Mouse (Mus musculus): ENCODE data around the gene Msmb.

Msmb gene

DNA sequence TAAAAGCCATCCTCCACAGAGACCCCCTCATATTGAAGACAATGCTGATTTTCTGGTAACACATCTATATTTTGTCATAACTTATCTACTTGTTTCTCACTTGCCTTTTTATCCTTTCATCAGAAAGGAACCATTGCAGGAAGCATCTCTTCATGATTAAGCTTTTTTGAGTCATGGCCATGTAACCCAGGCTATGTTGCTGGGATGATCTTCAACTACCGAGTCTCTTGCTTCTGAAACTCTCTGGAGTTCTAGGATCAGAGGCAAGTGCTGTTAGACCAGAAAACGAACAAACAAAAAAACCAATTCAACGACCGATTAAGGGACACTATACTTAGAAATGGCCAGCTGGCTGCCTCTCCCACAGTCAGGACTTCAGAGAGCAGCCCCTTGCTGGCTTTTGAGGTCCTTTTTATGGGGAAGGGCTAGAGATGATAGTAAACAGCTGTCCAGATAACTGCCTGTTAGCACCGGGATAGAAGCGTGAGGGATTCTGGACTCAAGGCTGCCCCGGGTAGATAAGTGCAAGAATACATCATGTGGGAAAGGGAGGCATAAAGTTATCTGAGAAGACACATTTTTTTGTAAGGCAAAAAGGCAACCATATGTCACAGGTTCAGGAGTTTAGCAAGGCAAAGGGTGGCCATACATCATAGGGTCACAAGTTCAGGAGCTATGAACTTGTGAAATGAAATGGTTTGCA lies 4.1 kb downstream of the Msmb start:
- no peak for DNase-seq (ENCODE audit: low read depth, low spot score)

DNA sequence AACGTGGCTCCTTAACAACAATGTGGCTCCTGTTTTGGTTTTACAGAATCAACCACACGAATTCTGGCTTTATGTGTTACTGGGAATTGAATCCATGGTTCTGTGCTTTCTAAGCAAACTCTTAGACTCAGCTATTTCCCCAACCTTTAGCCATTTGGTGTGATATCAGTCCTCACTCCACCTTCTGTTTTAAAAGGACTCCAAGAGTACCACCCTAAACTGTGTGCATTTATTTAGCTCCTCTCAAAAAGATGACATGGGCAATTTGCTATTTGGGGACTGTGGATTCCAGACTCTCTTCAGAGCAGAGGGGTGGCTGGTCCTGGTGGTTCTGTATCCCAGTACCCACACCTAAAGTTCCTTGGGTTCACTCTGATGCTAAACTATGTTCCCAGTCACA lies 4.8 kb downstream of the Msmb start:
- no peak for DNase-seq (ENCODE audit: low read depth, low spot score)

DNA sequence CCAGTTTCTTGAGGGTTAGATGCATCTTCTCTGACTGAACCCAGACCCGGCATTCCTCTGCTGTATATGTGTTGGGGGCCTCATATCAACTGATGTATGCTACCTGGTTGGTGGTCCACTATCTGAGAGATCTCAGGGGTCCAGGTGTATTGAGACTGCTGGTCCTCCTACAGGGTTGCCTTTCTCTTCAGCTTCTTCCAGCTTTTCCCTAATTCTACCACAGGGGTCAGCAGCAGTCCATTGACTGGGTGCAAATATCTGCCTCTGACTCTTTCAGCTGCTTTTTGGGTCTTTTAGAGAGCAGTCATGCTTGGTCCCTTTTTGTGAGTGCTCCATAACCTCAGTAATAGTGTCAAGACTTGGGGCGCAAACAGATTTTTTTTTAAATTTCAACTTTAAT lies 9.0 kb downstream of the Msmb start:
- no peak for DNase-seq (ENCODE audit: low read depth, low spot score)

DNA sequence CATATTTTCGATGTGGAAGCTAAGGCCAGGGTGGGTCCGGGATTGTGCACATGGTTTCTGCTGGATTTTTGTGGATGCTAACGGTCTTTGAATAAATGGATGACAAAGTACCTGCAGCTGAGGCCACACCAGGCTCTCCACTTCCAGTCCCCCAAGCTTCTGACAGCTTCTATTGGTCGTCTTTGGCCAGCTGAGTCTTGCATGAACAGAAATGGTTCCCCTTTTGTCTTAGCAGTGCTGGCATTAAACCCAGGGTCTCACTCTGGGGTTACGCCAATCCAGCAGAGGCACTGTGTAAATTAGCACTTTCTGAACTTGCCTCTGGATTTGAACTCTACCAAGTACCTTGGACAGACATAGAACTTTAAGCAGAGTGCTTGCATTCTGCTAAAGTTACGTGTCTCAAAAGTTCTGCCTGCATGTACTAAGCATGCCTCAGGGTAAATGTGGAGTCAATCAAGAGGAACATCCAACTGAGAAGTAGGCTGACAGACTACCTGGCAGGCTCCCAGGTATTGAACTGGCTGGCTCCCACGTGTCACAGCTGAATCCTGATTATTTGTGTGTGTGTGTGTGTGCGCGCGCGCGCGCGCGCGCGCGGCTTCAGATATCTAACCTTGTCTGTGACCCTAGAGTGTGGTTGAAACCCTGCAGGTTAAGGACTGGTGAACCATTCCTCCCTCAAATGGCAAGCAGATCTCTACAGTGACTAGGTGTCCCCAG lies 10.6 kb downstream of the Msmb start:
- no peak for DNase-seq (ENCODE audit: low read depth, low spot score)

DNA sequence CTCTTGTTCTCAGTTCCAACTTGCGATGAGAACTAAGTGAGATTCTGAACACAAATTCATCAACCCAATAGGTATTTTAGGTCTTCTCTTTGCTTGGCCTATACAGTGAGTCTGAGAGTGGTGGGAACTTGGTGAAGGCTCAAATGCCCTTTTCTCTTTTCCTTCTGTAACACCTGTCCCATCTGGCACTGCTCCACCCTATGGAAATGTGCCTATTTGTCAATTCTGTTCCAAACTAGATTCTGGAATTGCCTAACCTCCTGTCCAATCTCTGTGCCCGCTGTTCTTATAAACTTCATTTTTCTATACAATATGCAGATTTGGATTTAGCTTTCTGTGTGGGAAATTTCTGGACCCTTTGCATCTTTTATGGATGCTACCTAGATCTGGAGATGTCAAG lies 11.3 kb downstream of the Msmb start:
- DNase-seq (ENCODE audit: low read depth, low spot score) = no peak

DNA sequence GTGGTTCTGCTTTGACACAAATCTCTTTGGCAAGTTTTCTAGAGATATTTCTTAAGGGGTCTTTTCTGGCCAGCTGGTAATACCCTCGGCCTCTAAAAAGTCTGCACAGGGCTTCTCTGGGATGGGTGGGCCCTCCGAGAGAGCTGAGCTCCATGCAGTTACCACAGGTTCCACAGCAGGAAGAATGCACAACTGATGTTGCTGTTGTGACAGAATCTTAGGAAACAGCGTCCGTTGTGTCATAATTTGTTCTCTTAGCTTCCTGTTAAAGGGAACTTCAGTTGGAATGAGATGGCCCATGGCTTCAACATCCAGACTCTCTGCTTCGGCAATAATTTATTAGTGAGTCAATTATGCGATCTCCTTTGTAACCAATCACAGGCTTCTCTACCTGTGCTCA lies 12.9 kb downstream of the Msmb start:
- no peak for DNase-seq (ENCODE audit: low read depth, low spot score)

DNA sequence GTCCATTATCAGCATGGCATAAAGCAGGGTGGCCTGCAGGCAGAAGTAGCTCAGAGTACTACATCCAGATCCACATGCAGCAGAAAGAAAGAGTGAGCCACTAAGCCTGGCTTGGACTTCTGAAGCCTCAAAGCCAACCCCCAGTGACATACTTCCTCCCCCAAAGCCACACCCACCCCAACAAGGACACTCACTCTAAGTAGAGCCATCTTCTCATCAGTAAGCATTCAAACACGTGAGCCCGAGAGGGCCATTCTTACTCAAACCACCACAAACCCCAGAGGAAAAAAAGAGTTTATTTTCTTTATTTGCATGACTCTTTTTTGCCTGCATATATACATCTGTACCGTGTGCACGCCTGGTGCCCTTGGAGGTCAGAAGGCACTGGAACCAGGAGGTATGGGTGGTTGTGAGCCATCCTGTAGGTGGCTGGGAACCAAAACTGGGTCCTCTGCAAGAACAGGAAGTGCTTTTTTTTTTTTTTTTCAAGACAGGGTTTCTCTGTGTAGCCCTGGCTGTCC lies 17.4 kb downstream of the Msmb start:
- DNase-seq (ENCODE audit: low read depth, low spot score) = no peak

DNA sequence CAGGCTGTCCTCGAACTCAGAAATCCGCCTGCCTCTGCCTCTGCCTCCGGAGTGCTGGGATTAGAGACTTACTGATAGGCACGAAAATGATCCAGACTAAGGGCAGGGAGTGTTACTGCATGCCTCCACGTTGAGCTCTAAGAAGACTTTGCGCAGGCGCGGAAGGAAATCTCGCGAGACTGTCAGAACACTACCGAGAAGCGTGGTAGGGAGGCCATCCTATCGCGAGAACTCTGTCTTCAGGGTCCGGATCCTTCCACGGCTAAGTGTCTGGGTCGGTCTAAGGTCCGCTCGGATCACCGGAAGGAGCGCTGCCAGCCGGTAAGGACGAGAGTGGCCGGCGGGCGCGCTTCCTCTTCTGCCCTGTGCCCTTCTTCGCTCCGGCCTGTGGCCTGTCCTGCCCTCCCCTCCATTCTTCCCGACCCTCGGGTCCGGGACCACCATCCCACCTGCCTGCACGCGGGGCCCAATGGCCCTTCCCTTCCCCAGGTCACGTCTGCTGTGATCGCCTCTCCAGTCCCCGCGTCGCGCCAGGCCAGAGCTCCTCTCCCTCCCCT lies 17.9 kb downstream of the Msmb start, which contains the start of gene Ncoa4:
Gene Ncoa4 (plus strand): TSS at position 176 of the 557 bp plus-strand sequence.
- DNase-seq (ENCODE audit: low read depth, low spot score) = peak; percentile 99

DNA sequence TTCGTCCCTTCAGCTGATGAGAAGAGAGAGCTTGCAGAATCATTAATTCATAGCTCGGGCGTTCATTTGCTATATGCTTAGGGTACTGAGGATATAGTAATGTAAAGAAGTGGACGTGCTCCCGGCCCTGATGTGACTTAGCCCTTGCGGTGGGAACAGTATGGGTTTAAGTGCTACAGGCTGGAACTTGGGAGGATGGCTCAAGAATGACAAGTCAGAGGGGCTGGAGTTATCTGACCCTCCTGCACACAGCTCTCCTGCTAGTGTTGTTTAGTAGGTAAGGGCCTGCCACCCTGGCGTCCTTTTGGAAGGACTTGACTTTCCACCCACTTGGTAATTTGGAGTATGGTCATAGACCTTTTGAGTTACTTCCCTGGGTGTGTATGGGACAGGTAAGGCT lies 18.7 kb downstream of the Msmb start:
- DNase-seq (ENCODE audit: low read depth, low spot score) = no peak

DNA sequence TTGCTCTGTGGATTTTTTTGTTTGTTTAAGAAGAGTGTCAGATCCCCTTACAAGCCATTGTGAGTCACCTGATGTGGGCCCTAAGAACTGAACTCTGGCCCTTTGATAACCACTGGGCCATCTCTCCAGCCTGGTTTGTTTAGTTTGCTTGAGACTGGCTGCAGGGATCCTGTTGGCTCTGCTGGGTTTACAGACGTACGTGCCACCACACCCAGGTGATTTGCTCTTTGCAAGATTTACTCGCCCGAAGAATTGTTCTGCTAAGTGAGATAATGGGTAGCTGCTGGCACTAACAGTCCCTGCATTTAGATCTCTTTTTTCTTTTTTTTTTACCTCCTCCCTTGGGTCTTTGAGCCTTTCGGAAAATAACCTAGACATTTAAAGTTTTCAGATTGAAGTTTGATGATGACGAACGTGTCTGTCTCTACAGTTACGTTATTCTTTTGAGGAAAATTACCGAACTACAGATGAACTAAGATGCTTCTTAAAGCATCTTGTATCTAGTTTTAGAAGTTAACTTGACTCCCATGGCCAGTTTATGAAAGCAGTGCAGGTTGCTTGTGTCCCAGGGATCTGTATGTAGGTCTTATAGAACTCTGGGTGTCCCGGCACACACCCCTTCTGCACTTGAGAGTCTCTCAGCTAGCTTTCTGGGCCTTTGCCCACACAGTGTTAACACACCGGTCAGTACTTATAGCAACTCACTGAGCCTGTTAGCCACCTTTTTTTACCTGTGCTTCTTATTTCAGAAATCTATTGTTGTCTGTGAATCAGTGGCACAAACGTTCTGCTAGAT lies 19.5 kb downstream of the Msmb start:
- DNase-seq (ENCODE audit: low read depth, low spot score) = no peak

DNA sequence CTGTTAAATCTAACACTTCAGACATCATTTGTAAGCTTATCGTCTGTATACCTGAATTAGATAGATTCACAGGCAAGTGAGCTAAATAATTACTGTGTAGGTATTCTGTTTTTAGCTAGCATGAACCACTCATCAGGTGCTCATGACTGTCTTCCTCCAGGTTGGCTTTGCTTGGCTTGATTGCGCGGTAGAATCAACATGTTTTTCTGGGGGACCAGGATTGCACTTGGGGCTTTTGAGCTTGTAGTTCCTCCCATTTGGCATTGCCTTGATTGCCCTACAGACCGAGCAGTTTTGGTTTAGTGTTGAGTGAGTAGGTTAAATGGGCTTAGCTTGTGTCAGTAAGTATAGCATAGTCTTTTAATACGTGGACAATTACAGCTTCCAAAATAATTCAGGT lies 20.4 kb downstream of the Msmb start:
- DNase-seq (ENCODE audit: low read depth, low spot score) = no peak

DNA sequence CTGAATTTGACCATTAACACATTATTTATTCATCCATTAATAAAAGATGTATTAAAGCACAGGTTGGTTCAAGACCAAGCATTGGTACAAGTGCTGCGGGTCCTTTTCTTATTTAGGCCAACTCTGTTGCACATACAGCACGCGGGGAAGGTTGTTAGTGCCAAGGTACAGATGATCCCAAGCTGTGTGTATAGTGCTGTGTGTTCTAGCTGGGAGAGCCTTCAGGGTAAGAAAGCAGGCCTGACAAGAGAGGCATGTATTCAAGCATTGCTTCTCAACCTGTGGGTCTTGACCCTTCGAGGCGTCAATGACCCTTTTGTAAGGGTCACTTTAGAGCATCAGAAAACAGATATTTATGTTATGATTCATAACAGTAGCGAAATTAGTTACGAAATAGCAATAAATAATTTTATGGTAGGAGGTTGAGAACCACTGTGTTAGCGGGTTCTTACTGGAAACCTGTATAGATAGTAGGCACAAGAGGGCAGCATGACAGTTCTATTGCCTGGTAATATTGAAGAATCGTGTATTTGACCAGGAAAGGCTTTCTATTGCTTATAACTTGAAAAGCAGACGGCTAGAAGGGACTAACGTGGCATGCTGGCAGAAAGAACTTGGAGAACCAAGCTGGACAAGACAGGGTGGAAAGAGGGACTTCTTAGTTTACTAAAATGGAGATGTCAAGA lies 21.5 kb downstream of the Msmb start:
- no peak for DNase-seq (ENCODE audit: low read depth, low spot score)

DNA sequence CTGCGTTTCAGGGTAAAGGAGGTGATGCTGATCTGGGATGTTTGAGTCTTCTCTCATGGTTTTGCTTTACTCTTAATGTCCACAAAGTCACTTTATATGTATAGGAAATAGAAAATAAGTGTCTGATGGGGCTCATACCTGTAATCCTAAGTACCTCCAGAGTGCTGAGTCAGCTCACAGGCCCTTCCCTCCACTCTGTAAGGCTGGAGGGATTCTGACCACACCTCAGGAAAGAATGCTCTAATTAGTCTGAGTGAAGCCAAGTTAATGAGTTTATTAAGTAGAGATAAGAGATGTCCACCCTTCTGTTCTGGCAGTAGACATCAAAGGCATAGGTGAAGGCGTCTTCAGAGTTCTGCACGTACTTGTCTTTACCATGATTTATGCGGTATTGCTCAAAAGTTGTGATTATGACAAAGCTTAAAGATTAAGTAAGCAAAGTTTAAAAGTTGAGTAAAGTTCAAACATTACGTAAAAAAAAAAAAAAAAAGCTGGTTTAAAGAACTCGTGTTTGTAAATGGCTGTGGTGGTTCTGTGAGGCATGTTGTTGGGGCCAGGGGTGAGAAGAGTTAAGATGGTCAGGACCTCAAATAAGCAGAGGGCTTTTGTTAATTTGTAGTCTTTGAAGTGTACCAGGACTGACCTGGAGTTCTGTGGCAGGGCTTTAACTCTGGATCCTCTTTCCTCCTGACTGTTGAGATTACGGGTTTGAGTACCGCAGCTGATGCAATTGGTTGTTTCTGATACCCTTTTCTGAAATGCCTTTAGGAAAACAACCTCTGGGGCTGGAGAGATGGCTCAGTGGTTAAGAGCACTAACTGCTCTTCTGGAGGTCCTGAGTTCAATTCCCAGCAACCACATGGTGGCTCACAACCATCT lies 22.6 kb downstream of the Msmb start:
- DNase-seq (ENCODE audit: low read depth, low spot score) = no peak

DNA sequence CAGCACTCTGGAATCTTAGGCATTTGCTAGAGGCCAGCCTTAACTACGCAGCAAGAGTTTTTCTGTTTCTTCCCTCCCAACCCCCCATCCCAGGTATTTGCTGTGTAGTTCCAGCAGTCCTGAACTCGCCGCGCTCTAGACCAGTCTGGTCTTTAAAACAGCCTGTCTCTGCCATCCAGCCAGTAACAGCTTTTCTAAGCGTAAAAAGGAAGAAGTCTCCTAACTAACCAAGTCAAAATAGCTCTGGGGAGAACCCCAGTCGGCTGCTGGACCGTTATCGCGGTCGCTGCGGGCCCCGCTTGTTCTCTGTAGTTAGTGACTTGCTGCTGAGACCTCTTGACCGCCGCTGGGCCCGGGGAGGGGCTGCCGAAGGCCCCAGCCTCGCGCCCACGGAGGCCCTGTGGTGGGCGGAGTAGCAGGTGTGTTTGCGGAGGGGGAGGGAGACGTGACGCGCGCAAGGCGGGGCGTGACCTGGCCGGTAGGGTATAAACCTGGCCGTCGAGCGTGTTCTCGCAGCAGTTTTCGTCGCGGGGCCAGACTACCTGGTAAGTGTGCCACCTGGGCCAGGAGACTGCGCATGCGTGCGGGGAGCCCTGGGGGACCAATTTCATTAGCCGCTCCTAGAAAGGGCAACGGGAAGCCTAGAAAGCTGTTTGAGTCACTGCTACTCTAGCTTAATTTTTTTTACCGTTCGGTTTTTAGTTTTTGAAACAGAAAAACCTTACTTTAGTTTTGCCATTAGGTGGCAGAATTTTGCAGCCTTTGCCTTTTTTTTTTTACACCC lies 23.6 kb downstream of the Msmb start:
- peak; percentile 48 for DNase-seq (ENCODE audit: low read depth, low spot score)

DNA sequence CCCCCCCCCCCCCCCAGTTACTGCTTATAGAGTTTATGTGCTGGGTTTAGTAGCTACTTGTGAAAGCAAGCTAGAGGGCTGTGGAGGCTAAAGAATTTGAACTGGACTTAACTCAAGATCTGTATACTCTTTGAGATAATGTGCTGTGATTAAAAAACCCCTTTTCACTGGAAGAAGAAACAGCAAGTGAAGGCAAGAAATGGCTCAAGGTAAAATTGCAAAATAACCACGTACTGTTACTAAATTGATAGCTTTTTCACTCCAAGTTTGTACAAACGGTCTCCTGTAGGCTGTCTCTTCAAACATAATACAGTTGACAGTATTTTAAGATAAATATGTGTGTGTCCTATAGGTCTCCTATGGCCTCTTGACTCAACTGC lies 24.2 kb downstream of the Msmb start:
- no peak for DNase-seq (ENCODE audit: low read depth, low spot score)

DNA sequence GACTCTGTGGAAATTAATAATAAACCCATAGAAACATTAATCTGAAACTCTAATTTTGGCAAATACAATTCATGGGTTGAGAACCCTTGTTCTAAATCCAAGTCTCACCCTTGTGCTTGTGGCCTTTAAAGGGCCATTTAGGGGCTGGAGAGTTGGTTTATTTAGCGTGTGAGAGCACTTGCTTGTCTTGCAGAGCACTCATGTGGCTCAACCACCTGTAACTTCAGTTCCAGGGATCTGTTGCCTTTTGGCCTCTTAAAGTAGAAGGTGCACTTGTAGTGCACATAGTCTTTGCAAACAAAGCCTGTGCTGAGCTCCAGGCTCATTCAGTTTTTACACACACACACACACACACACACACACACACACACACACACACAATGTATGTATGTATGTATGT lies 25.0 kb downstream of the Msmb start:
- DNase-seq (ENCODE audit: low read depth, low spot score) = no peak

DNA sequence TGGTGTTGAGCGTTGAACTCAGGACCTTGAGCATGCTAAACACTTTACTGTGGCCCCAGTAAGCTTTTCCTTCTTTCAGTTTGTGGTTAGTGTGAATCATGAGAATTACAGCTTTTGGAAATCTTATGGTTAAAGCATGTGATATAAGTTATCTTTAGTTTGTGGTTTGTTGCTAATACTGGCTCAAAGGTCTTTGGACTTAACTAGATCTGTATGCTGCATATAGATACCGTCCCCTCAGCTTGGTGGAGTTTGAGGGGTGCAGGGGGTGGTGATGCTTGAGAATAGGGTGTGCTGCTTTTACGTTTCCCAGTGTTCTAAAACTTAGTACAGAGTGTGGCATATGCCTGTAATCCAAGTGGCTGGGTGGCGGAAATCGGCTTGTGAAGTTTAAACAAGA lies 25.5 kb downstream of the Msmb start:
- no peak for DNase-seq (ENCODE audit: low read depth, low spot score)

DNA sequence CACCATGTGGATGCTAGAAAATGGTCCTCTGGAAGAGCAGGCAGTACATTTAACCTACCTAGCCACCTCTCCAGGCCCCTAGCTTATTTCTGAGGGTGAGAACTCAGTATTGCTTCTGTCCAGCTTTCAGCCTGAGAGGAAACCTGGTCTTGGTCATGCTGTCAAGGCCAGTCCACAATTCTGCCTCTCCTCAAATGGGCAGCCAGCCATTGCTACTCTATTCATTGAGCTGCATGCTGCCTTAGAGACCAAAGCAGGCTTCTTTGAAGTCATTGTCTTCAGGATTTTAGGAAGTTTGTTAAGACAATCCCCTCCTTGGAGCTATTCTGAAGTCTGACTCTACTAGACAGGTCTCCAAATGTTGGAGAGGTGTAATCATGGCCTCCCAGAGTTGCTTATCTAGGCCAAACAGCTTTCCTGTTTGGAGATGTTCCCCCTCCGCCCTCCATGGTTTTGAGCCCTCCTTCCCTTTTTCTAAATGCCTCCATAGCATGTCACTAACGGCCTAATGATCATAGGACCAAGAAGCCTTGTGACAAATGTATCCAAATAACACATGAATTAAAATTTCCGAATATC lies 26.9 kb downstream of the Msmb start:
- no peak for DNase-seq (ENCODE audit: low read depth, low spot score)

DNA sequence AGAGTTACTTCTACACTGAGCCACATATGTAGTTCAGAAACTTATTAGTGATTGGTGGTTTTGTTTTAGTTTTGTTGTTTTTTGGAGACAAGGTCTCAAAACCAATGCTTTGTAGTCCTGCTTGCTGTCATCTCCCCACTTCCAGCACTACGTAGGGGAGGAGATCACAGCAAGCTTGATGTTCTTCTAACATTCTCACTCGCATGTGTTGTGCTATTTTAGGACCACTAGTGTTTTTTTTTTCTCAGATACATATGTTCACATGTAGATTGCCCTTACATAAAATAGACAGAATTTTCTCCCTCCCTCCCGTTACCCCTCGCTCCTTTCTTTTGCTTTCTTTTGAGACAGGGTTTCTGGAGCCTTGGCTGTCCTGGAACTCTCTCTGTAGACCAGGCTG lies 28.3 kb downstream of the Msmb start:
- DNase-seq (ENCODE audit: low read depth, low spot score) = no peak

Data from retina, adult 2 months (tissue).